Mouse (Mus musculus): ENCODE measurements around the gene Akap1.

Akap1 gene

DNA sequence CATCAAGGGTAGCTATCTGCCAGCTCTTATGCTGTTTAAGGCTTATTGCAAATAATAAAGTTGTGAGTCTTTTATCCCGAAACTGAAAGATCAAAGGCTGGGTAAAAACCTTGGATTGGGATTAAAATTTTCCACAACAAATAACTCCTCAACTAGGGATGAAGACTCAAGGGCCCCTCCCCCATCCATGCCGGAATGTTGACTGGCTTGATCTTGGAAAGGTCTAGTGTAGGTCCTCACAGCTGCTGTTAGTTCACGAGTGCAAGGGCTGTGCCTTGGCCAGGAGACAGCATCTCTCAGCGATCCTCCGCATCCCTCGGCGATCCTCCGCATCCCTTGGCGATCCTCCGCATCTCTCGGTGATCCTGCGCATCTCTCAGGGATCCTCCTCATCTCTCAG lies 13.6 kb upstream of the Akap1 start:
- no peak for DNase-seq (ENCODE audit: low read depth, low spot score)

DNA sequence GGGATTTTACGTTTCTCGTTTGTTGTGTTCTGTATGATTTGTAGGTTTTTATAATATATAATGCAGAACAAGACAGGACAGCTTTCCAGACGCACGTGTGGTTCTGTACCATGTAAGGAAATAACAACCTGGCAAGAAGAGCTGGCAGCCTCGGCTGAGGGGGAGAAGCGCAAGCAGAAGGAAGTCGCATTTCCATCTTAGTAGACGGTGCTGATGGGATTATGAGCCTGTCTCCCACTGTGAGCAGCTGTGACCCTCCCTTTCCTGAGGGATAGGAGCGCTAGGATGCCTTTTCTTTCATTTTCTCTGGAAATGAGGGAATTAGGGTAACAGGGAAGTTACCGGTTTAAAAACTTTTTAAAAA lies 9.3 kb upstream of the Akap1 start:
- no peak for DNase-seq (ENCODE audit: low read depth, low spot score)

DNA sequence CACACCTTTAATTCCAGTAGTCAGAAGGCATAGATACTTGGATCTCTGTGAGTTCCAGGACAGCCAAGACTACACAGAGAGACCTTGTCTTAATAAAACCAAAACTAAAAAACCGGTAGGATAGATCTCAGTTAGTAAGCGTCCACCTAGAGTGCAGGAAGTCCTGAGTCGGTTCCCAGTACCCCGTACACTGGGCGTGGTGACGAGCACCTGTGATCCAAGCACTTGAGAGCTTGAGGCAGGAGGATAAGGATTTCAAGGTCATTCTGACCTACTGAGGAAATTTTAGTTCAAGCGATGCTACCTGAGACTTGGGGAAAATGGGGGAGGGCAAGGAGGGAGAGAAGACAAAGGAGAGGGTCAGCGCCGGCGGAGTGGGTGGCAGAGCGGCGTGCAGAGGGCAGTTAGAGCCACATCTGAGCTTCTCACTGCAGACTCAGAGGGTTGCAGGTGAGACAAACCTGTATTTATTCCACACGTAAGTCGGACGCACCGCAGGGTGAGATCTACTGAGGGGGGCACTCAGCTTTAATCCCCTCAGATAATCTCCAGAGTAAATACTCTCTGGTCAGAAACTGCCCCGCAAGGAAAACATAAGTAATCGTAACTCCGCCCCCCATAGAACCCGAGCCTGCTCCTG lies 8.8 kb upstream of the Akap1 start:
- DNase-seq (ENCODE audit: low read depth, low spot score), result no peak

GRCm38 (mm10) chr11:88869443-88869842 lies 5.1 kb upstream of the Akap1 start:
- DNase-seq (ENCODE audit: low read depth, low spot score), result no peak

DNA sequence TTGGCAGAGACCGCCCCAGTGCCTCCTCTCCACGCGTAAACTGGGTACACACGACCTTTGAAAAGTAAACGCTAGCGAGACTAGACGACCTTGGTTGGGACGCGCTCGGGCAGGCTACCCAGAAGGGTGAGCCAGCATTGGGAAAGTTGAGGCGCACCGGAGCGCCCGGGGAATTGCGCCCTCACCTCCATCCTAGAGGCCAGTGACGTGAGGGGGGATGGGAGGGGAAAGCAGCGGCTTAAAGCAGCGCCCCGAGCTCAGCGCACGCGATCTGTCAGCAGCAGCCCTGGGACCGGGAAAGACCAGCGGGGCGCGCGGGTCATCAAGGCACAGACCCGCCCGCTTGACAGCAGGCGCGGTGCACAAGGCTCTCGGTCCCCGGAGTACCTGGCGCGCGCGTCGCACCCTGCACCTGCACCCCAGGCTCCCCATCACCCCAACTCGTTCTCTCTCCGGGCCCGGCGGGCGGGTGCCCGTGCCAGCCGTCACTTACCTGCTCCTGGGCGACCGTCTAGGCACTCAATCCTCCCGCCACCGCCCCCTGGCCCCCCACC lies 405 bp downstream of the Akap1 start:
- no peak for DNase-seq (ENCODE audit: low read depth, low spot score)

DNA sequence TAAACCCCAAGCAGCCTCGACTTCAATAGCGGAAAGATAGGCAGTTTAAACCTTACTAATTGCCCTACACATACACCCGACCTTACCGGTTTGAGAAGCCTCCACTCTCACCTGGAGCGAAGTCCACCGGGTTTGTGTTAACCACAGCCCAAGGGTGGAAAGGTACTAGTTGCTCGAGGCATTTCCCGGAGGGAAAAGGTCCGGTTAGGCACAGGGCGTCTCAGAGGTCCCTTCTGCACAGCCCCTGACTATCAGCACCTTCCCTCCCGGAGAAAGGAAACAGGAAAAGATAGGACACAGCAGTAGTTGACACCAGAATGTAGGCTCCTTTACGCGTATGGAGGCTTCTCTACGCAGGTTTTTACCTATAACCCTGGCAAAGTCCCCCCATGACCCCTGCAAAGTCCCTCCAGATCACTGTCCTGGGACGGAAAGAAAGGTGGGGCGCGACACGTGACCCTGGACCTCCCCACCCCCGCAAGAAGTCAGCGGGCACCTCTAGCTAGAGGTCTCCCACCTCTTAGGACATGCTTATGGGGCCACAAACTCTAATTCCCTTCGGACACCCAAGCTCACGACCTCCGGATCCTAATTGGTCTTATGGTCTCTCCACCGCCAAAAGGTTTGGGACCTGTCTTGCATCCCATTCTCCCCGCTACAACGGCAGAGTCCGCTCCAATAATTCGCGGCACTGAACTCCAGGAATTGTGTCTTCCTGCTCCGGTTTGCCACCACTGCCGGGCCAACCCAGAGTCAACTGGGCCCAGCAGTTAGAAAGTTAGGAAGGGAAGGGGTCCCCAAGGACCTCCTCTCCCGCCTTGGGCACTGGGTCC lies 1.1 kb downstream of the Akap1 start:
- no peak for DNase-seq (ENCODE audit: low read depth, low spot score)

DNA sequence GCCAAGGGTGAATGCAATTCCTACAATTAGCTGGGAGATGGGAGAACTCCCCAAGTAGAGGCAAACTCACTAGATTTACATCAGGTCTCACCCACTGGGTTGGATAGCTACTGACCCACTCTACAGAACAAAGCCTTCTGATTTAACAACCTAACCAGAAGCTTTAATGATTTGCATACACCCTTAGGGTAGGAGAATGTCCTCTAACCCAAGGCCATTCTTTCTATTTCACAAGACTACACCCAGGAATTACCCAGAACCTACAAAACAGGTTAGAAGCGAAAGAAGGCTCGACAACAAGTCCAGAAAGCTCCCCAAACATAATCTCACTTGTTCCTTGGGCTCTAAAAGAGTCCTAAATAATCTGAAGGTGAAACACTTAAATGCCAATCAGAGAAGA lies 2.0 kb downstream of the Akap1 start:
- DNase-seq (ENCODE audit: low read depth, low spot score), result no peak

GRCm38 (mm10) chr11:88861060-88861459 lies 3.3 kb downstream of the Akap1 start:
- DNase-seq (ENCODE audit: low read depth, low spot score), result no peak

DNA sequence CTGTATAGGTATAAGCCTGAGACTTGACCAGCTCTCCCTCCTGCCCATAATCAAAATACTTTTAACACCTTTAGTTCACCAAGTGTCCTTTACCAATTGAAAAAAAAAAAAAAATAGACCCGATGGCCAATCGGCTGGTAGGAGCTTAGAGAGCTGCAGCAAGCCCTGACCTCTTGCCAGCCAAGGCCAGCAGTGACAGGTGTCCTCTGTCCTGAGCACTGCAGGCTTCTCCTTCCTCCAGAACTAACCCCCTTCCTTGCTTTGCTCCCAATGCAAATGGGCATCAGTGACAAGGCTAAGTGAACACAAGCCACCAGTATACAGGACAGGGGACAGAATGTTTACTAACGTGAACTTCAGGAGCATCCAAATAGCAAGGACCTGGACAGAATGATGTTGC lies 3.7 kb downstream of the Akap1 start:
- DNase-seq (ENCODE audit: low read depth, low spot score), result no peak

- peak; percentile 66 for DNase-seq (ENCODE audit: low read depth, low spot score)
These were observed 6.9 kb downstream of the Akap1 start for GRCm38 (mm10) chr11:88857311-88858005.

GRCm38 (mm10) chr11:88856383-88856782 lies 8.0 kb downstream of the Akap1 start:
- no peak for DNase-seq (ENCODE audit: low read depth, low spot score)

DNA sequence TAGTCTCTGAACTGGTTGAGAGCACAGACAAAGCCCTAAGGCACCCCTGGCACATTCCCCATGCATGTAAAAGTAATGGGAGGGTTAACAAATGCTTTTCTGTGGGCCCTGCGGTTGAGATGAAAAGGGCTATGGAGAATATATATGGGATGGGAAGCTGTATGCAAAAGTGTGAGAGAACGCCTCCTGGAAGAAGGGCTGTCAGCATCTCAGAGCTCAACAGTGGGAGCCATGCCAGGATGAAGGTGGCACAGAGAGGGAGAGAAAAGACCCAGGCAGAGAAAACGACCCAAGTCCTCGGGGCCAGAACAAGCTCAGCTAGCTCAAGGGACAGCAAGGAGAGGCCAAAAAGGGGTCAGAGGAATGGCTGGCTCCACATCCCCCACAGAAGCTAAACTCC lies 8.6 kb downstream of the Akap1 start:
- no peak for DNase-seq (ENCODE audit: low read depth, low spot score)

DNA sequence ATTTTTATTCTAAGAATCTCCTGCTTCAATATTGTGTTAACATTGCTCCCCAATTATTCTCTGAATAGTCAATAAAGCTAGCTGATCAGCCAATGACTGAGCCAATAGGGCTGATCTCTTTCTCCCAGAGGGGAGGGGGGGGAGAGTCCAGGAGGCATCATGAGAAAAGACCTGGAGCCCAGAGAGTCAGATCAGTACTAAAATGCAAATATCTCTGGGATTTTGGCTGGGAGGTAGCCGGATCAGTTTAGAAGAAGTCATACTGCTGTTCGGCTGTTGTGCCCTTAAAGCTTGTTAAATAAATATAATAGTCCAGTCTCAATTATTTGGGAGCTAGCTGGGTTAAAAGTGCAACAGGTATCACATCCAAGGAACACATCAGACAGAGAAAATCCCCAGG lies 10.8 kb downstream of the Akap1 start:
- DNase-seq (ENCODE audit: low read depth, low spot score), result no peak

GRCm38 (mm10) chr11:88852806-88853205 lies 11.6 kb downstream of the Akap1 start:
- DNase-seq (ENCODE audit: low read depth, low spot score), result no peak

DNA sequence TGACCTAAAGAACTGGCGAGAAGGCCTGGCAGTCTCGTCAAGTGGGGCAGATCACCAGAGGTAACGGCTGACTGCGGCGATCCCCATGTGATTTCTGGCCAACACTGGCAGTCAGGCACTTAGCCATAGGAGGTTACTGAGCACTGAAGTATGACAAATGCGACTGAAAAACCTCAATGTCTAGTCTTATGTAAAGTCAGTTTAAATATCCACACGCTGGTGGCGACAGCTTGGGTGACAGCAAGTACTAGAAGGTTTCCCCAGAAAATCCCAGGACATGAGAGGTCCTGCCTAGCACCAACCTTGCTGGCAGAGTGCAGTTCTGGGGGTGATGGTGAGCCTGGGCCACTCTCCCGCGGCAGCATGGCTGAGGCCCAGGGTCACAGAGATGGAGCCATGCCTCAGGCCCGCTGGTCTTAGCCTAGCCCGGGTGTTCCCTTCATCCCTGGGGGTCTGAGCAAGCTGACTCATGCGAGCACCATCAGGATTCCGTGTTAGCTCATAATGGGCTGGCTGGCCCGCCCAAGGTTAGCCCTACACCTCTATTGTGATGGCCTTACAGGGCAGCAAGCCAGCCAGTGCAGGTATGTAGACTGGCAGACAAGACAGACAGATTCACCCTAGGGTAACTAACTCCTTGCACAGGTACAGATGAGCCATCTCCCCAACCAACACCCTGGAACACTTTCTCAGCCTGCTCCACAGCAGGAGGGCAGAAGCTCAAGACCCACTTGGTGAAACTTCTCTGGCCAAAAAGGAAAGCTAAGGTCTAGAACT lies 13.1 kb downstream of the Akap1 start:
- DNase-seq (ENCODE audit: low read depth, low spot score), result peak; percentile 72

- no peak for DNase-seq (ENCODE audit: low read depth, low spot score)
These were observed 14.7 kb downstream of the Akap1 start for GRCm38 (mm10) chr11:88849732-88850131.

- DNase-seq (ENCODE audit: low read depth, low spot score), result peak; percentile 84
These were observed 15.1 kb downstream of the Akap1 start for GRCm38 (mm10) chr11:88849284-88849683.

DNA sequence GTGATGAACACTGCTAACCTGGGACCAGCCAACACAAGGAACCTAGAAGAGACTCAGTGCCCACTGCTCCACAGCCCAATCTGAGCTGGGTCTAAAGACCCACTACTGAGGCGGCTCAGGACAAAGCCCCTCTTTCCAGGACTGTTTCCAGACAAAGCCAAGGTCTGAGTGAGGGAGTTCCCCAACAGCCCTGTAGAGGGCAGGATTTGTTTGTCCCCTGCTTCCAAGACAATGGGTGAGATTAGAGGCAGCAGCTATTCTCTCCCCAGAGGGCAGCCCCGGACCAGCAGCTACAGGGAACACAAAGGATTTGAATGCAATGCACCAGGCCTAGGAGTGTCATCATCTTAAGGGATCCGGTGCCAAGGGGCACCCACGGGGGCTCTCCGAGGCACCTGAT lies 15.8 kb downstream of the Akap1 start:
- no peak for DNase-seq (ENCODE audit: low read depth, low spot score)

DNA sequence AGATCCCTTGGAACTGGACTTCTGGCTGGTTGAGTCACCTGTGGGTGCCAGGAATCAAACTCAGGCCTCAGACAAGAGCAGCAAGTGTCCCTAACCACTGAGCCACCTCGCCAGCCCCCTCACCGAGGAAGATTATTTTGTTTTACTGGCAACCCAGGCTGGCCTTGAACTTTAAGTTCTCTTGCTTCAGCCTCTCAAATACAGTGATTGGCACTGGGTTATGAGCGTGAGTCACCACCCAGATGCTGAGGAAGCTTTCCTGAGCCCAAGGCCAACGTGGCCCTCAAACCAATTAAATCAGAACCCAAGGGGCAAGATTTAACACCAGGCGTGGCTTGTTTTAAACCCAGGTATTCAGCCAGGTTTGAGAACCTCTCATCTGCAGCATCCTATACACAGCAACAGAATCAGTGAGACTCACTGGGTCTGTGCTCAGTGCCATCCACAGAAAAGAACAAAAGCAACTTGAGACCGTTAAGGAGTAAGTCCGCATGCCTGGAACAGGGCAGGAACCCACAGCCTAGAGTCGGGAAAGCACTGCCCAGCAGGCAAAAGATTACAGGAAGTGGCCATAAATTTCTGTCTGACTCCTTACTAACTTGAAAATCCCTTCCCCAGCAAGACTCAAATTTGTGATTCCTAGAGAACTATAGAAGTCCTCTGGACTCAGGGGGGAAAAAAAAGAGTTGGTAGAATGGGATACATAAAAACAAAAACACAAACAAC lies 16.9 kb downstream of the Akap1 start:
- DNase-seq (ENCODE audit: low read depth, low spot score), result no peak

GRCm38 (mm10) chr11:88844384-88844783 lies 20.0 kb downstream of the Akap1 start:
- peak; percentile 55 for DNase-seq (ENCODE audit: low read depth, low spot score)

GRCm38 (mm10) chr11:88843305-88843704 lies 21.1 kb downstream of the Akap1 start:
- no peak for DNase-seq (ENCODE audit: low read depth, low spot score)

Measured in skeletal muscle tissue, adult 2 months (tissue).